Mouse (Mus musculus) ES-Bruce4 (cell line): ENCODE measurements at regions not wholly inside any gene's neighbourhood (a gene's known extent, or its start where the extent isn't known, plus 50 kb on each side); places are given as distances from the start of the nearest gene placed in this dataset.

ENCODE experiments used
- H3K27ac ChIP-seq: 2 replicates; pipeline ENCODE4 v1.5.1; 2012; ENCODE audit warnings: low read length, inconsistent platforms; ENCODE audit not compliant: insufficient read depth
- H3K27me3 ChIP-seq: 2 replicates; pipeline ENCODE4 v1.6.1; 2012; ENCODE audit warnings: mild to moderate bottlenecking, low read length, inconsistent platforms; ENCODE audit not compliant: control insufficient read depth, poor library complexity, insufficient read depth, severe bottlenecking
- H3K36me3 ChIP-seq: 2 replicates; pipeline ENCODE4 v1.6.1; 2012; ENCODE audit warnings: inconsistent platforms, mild to moderate bottlenecking, low read length, moderate library complexity; ENCODE audit not compliant: control insufficient read depth, poor library complexity, insufficient read depth, severe bottlenecking
- H3K4me1 ChIP-seq: one replicate; pipeline ENCODE4 v1.8.1; 2011; ENCODE audit warnings: low read length; ENCODE audit not compliant: control insufficient read depth, insufficient read depth
- H3K4me3 ChIP-seq: 2 replicates; pipeline ENCODE4 v1.5.1; 2011; ENCODE audit warnings: low read depth, mild to moderate bottlenecking, low read length
- H3K9ac ChIP-seq: 2 replicates; pipeline ENCODE4 v1.6.1; 2012; ENCODE audit warnings: low read depth, mild to moderate bottlenecking, inconsistent platforms; ENCODE audit not compliant: poor library complexity, severe bottlenecking
- H3K9me3 ChIP-seq: replicated peaks from 2 replicates; pipeline ENCODE4 v1.6.1; 2012; ENCODE audit warnings: mild to moderate bottlenecking, low read length, inconsistent platforms; ENCODE audit not compliant: control insufficient read depth, poor library complexity, insufficient read depth, severe bottlenecking
- CTCF ChIP-seq: IDR thresholded peaks from one replicate; pipeline ENCODE4 v1.8.1; 2011; ENCODE audit warnings: low read depth, low read length
- EP300 ChIP-seq: IDR thresholded peaks from 2 replicates; pipeline ENCODE4 v1.6.1; 2011; ENCODE audit warnings: low read depth, low read length; ENCODE audit not compliant: insufficient read depth
- POLR2A ChIP-seq: IDR thresholded peaks from one replicate; pipeline ENCODE4 v1.8.1; 2011; ENCODE audit warnings: low read length; ENCODE audit not compliant: insufficient read depth

DNA sequence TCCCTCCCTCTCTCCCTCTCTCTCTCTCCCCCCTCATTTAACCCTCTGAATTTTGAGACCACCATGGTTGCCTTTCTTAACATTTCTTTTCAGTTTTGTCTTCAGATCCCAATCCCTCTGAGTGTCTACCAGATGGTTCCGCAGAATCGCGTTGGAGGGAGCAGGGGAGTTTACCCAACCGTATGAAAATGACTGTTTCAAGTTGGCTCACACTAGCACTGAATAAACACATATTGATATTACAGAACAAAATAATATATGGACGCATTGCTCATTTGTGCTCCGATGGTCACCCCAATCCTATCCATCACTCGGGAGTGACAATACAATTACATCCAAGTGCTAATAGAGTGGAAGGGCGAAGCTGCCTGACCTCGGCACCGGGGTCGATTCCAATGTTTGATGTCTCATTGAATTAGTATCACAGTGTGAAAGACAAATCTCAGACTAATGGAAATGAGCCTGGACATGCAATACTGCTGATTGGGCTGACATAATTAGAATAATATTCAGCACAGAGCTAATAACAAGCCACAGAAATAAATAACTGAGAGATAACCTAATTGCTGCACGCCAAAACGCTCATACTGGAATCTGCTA, 115.3 kb downstream of the Anxa2 start:
- no peaks in the 10 kb centered on the region for H3K36me3 ChIP-seq
- H3K9ac ChIP-seq: no peak overlapping the region
- no peaks in the 10 kb centered on the region for H3K27me3 ChIP-seq
- TF ChIP-seq CTCF: no peak
- no peak for TF ChIP-seq POLR2A
- TF ChIP-seq EP300: no peak
- no peak overlapping the region for H3K4me3 ChIP-seq
- no peaks in the 10 kb centered on the region for H3K4me1 ChIP-seq
- H3K9me3 ChIP-seq: no peaks in the 10 kb centered on the region
- no peak overlapping the region for H3K27ac ChIP-seq

DNA sequence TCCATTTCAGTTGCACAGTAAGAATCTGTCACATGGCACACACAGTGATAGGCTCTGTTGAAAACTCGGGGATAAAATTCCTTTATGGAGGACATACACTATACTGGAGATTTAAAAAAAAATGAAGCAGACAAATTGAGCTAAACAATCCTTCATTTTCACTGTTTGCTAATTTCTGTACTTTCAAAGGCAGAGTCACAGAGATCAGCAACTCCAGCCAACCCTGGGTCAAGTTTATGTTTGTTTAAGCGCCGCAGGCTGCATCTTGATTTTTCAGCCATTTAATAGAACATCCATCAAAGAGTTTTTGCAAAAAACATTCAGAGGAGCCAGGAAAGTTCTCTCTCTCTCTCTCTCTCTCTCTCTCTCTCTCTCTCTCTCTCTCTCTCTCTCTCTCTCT, 114.8 kb downstream of the Anxa2 start:
- Histone ChIP-seq H3K4me3 (no peak overlapping the region), H3K9me3 (no peaks in the 10 kb centered on the region), H3K27ac (no peak overlapping the region), H3K4me1 (no peaks in the 10 kb centered on the region), H3K9ac (no peak overlapping the region), H3K27me3 (no peaks in the 10 kb centered on the region), H3K36me3 (no peaks in the 10 kb centered on the region)
- no peak for TF ChIP-seq POLR2A
- no peak for TF ChIP-seq EP300
- TF ChIP-seq CTCF: no peak

GRCm38 (mm10) chr9:69566996-69567395, 113.6 kb downstream of the Anxa2 start:
- Histone ChIP-seq H3K9ac (no peak overlapping the region), H3K36me3 (no peaks in the 10 kb centered on the region), H3K9me3 (no peaks in the 10 kb centered on the region), H3K27ac (no peak overlapping the region), H3K4me1 (no peaks in the 10 kb centered on the region), H3K27me3 (no peaks in the 10 kb centered on the region), H3K4me3 (no peak overlapping the region)
- TF ChIP-seq EP300: no peak
- TF ChIP-seq POLR2A: no peak
- TF ChIP-seq CTCF: no peak

DNA sequence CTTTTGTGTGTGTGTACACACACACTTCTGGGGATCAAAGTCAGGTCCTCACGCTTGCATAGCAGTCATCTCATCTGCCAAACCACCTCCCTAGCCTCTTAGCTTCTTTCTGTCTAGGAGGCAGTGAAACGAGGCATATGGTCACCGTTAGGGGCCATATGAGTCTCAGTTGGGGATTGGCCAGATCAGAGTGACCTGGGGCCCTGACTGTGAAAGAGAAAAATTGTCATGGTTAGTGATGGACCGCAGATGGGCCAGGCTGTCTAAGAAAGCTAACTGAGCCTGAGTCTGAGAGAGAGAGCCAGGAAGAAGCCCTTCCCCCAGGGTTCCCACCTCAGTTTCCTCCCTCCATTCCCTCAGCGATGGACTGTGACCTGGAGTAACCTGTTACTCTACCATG, 89.8 kb downstream of the Anxa2 start:
- TF ChIP-seq POLR2A (no peak), EP300 (no peak), CTCF (no peak)
- H3K27ac ChIP-seq: no peak overlapping the region
- H3K4me1 ChIP-seq: no peaks in the 10 kb centered on the region
- no peaks in the 10 kb centered on the region for H3K9me3 ChIP-seq
- H3K4me3 ChIP-seq: no peak overlapping the region
- no peaks in the 10 kb centered on the region for H3K36me3 ChIP-seq
- no peak overlapping the region for H3K9ac ChIP-seq
- H3K27me3 ChIP-seq: no peaks in the 10 kb centered on the region
